Mouse (Mus musculus) lung, embryonic 16.5 days (tissue): ENCODE data around the gene Psmc6. TPM values are rescaled to one million over a fixed set of nuclear protein-coding genes. Genes with fewer than 3 reads are reported as not detected.

Source experiments
- ATAC-seq: fragments of 200-750 bp; cut with Nextera tagmentation; 2 replicates; pipeline ENCODE4 v1.8.0; 2017; ENCODE audit warnings: low read depth, mild to moderate bottlenecking, moderate library complexity
- H3K27ac ChIP-seq: fragments of 300-500 bp; sonication (generic); 2 replicates; pipeline ENCODE4 v1.5.1; 2014; ENCODE audit warnings: mild to moderate bottlenecking, control low read depth, low read length
- H3K27me3 ChIP-seq: fragments of 300-500 bp; sonication (generic); 2 replicates; pipeline ENCODE4 v1.6.1; 2014; ENCODE audit warnings: low read depth, low read length, mixed read lengths; ENCODE audit not compliant: control insufficient read depth, insufficient read depth
- H3K36me3 ChIP-seq: fragments of 300-500 bp; sonication (generic); 2 replicates; pipeline ENCODE4 v1.6.1; 2014; ENCODE audit warnings: low read length; ENCODE audit not compliant: control insufficient read depth, insufficient read depth
- H3K4me1 ChIP-seq: fragments of 300-500 bp; sonication (generic); replicated peaks from 2 replicates; pipeline ENCODE4 v1.6.1; 2014; ENCODE audit warnings: low read length, mixed read lengths; ENCODE audit not compliant: control insufficient read depth, insufficient read depth
- H3K4me2 ChIP-seq: fragments of 300-500 bp; sonication (generic); 2 replicates; pipeline ENCODE4 v1.6.1; 2014; ENCODE audit warnings: low read depth, low read length, control low read depth
- H3K4me3 ChIP-seq: fragments of 300-500 bp; sonication (generic); 2 replicates; pipeline ENCODE4 v1.5.1; 2014; ENCODE audit warnings: mild to moderate bottlenecking, low read length, control low read depth
- H3K9ac ChIP-seq: fragments of 300-500 bp; sonication (generic); 2 replicates; pipeline ENCODE4 v1.6.1; 2014; ENCODE audit warnings: low read length, control low read depth
- H3K9me3 ChIP-seq: fragments of 300-500 bp; sonication (generic); 2 replicates; pipeline ENCODE4 v1.6.1; 2016; ENCODE audit warnings: low read length; ENCODE audit not compliant: control insufficient read depth
- WGBS: fragments of 180-500 bp; shearing (Covaris S2); extraction: QIAGEN DNeasy Blood & Tissue Kit; methylation state at CpG from one replicate; pipeline ENCODE4 v1.1.7; 2014; 5-methylcytosine and 5-hydroxymethylcytosine counted together
- polyA plus RNA-seq: library from polyadenylated mRNA; unstranded; fragments of >200 nt; fragmentation: Nextera tagmentation; extraction: Ambion mirVana; gene quantifications from 2 replicates; pipeline ENCODE4 v1.2.1, GENCODE M21; 2015

Psmc6 gene
- 147 and 150 TPM in 2 replicates for polyA plus RNA-seq

GRCm38 (mm10) chr14:45329589-45330181 is at the start of gene Psmc6:
Gene Psmc6, plus strand, starts transcription at chr14:45329788.
- WGBS = under 1% methylated on average over 44 of the region's 44 CpGs
- Histone ChIP-seq H3K4me3 (peak within 1 kb of the TSS; percentile 79), H3K27ac (peak within 1 kb of the TSS; percentile 70), H3K9ac (peak within 1 kb of the TSS; percentile 95), H3K36me3 (peaks cover 15% of the 10 kb centered on the region), H3K4me2 (peak within 1 kb of the TSS; percentile 59), H3K9me3 (no peaks in the 10 kb centered on the region), H3K27me3 (no peaks in the 10 kb centered on the region), H3K4me1 (0 out of 2 replicates have a peak, but pooled peaks cover 2% of the 10 kb centered on the region)
- peak; percentile 99 for ATAC-seq

DNA sequence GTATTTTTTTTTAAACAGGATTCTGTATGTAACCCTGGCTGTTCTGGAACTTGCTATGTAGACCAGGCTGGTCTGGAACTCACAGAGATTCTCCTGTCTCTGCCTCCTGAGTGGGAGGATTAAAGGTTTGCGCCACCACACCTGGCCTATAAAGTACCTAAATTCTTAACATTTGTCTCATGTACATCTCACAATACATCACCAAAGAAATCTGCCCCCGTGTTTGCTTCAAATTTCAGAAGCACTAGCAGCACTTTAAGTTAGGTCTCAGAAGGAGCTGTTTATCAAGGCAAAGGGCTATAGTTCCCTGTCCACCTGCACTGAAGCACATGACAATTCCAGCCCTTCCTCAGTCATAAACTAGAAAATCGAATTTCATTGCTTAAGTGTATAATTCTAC is 47.5 kb upstream of the Psmc6 start:
- Histone ChIP-seq H3K9me3 (no peaks in the 10 kb centered on the region), H3K9ac (no peak overlapping the region), H3K27me3 (no peaks in the 10 kb centered on the region), H3K4me2 (no peak overlapping the region), H3K27ac (no peak overlapping the region), H3K36me3 (peaks cover 2% of the 10 kb centered on the region; the same call in 1 of the 2 replicates), H3K4me1 (no peaks in the 10 kb centered on the region), H3K4me3 (no peak overlapping the region)
- no peak for ATAC-seq
- 80% methylated on average over 3 of the region's 3 CpGs for WGBS

- Histone ChIP-seq H3K9ac (no peak overlapping the region), H3K27me3 (no peaks in the 10 kb centered on the region), H3K4me3 (no peak overlapping the region), H3K9me3 (no peaks in the 10 kb centered on the region), H3K36me3 (peaks cover 3% of the 10 kb centered on the region; the same call in 1 of the 2 replicates), H3K27ac (no peak overlapping the region), H3K4me1 (no peaks in the 10 kb centered on the region), H3K4me2 (no peak overlapping the region)
- WGBS = 66% methylated on average over 4 of the region's 4 CpGs
- no peak for ATAC-seq
These were observed 38.0 kb upstream of the Psmc6 start for GRCm38 (mm10) chr14:45291608-45292007.

DNA sequence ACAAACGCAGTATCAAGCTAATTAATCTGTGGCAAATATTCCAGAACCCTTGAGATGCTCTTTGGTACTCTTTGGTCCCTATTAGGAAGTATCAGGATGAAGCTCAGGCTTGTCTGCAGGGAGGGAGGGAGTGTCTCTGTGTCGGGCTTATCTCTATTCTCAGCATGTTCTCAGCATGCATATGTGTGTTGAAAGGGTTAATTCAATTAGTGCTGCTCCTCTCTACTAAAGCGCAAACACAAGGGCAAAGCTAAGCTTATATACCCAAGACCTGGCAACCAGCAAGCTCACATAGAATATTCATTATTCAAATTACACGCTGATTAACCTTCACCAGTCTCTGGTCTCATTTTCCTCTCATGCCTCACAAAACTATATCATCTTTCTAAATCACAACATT is 25.6 kb upstream of the Psmc6 start:
- 0 out of 2 replicates have a peak, but pooled peaks cover 2% of the 10 kb centered on the region for H3K36me3 ChIP-seq
- WGBS = 59% methylated on average over 4 of the region's 4 CpGs
- H3K27ac ChIP-seq = no peak overlapping the region
- no peak overlapping the region for H3K4me2 ChIP-seq
- ATAC-seq = no peak
- no peaks in the 10 kb centered on the region for H3K9me3 ChIP-seq
- H3K9ac ChIP-seq = no peak overlapping the region
- H3K4me3 ChIP-seq = no peak overlapping the region
- no peaks in the 10 kb centered on the region for H3K27me3 ChIP-seq
- no peaks in the 10 kb centered on the region for H3K4me1 ChIP-seq

GRCm38 (mm10) chr14:45304389-45304788 is 25.2 kb upstream of the Psmc6 start:
- Histone ChIP-seq H3K36me3 (0 out of 2 replicates have a peak, but pooled peaks cover 2% of the 10 kb centered on the region), H3K4me3 (no peak overlapping the region), H3K9me3 (no peaks in the 10 kb centered on the region), H3K9ac (no peak overlapping the region), H3K4me1 (no peaks in the 10 kb centered on the region), H3K27me3 (no peaks in the 10 kb centered on the region), H3K27ac (no peak overlapping the region), H3K4me2 (no peak overlapping the region)
- ATAC-seq = no peak
- 72% methylated on average over 4 of the region's 4 CpGs for WGBS

DNA sequence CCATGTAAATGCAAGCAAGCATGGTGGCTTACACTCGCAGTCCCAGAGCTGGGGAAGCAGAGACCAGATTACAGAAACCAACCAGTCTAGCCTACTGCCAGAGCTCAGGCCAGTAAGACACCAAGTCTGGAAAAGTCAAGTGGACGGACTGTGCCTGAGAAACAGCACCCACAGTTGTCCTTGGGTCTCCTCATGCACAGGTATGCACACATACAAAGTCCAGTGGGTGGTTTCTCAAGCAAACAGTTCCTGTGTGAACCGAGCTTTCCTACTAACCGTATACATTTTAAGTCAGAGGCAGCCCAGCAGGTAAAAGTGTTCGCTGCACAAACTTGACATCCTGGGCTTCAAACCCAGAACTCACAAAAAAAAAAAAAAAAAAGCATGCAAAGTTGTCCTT is 23.7 kb upstream of the Psmc6 start:
- Histone ChIP-seq H3K27ac (no peak overlapping the region), H3K4me1 (peaks cover 4% of the 10 kb centered on the region), H3K36me3 (0 out of 2 replicates have a peak, but pooled peaks cover 2% of the 10 kb centered on the region), H3K27me3 (no peaks in the 10 kb centered on the region), H3K4me2 (no peak overlapping the region), H3K9me3 (no peaks in the 10 kb centered on the region), H3K4me3 (no peak overlapping the region), H3K9ac (no peak overlapping the region)
- no peak for ATAC-seq
- WGBS = 91% methylated on average over 5 of the region's 5 CpGs

GRCm38 (mm10) chr14:45307630-45308328 is 21.8 kb upstream of the Psmc6 start:
- Histone ChIP-seq H3K4me2 (no peak overlapping the region), H3K4me1 (peaks cover 4% of the 10 kb centered on the region), H3K36me3 (0 out of 2 replicates have a peak, but pooled peaks cover 2% of the 10 kb centered on the region), H3K4me3 (no peak overlapping the region), H3K9ac (no peak overlapping the region), H3K27ac (no peak overlapping the region), H3K27me3 (no peaks in the 10 kb centered on the region), H3K9me3 (no peaks in the 10 kb centered on the region)
- ATAC-seq = no peak
- 90% methylated on average over 8 of the region's 8 CpGs for WGBS

DNA sequence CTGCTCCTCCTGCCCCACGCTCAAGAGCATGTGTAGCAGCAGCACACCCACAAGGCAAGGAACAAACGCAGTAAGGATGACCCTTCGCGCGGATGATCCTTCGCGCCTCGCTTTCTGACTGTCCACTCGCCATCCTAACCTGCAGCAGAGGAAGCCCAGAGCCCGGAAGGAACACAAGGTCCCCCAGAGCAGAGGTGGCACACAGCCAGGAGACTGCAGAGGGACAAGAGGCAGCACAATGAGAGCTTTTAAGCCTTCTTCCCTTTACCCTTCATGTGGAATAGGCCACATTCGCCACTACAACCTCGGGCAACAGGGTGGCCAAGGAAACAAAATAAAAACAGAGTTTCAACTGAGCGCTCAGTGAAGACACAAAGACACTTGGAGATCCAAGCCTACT is 19.9 kb upstream of the Psmc6 start:
- Histone ChIP-seq H3K4me2 (no peak overlapping the region), H3K27me3 (no peaks in the 10 kb centered on the region), H3K36me3 (no peaks in the 10 kb centered on the region), H3K4me1 (peaks cover 6% of the 10 kb centered on the region), H3K4me3 (no peak overlapping the region), H3K9me3 (no peaks in the 10 kb centered on the region), H3K27ac (no peak overlapping the region), H3K9ac (no peak overlapping the region)
- 83% methylated on average over 13 of the region's 13 CpGs for WGBS
- ATAC-seq = no peak; the same call in 1 of the 2 replicates

GRCm38 (mm10) chr14:45310101-45310500 is 19.5 kb upstream of the Psmc6 start:
- WGBS = 91% methylated on average over 14 of the region's 14 CpGs
- H3K9me3 ChIP-seq = no peaks in the 10 kb centered on the region
- H3K27ac ChIP-seq = no peak overlapping the region
- H3K4me1 ChIP-seq = peaks cover 7% of the 10 kb centered on the region
- H3K4me3 ChIP-seq = no peak overlapping the region
- H3K27me3 ChIP-seq = no peaks in the 10 kb centered on the region
- no peak for ATAC-seq
- H3K4me2 ChIP-seq = no peak overlapping the region
- no peaks in the 10 kb centered on the region for H3K36me3 ChIP-seq
- no peak overlapping the region for H3K9ac ChIP-seq
